Mouse (Mus musculus) common myeloid progenitor, adult 5-6 weeks (primary cell): ENCODE results near the gene Nfix. TPM values are rescaled to one million over a fixed set of nuclear protein-coding genes. Genes with fewer than 3 reads are reported as not detected.

ENCODE experiments used
- ATAC-seq: replicated peaks from 2 replicates; pipeline ENCODE4 v1.8.0; 2016; ENCODE audit warnings: low read depth, mild to moderate bottlenecking, moderate TSS enrichment, inconsistent platforms; ENCODE audit not compliant: poor library complexity, severe bottlenecking
- total RNA-seq: library from RNA; stranded (forward); fragments of 200-1000, 187-1606 nt; gene quantifications from 2 replicates; pipeline ENCODE4 v1.2.3, GENCODE M21; 2017

Nfix gene
- total RNA-seq, 1 experiment from 2014 or later: 15.5 TPM

DNA sequence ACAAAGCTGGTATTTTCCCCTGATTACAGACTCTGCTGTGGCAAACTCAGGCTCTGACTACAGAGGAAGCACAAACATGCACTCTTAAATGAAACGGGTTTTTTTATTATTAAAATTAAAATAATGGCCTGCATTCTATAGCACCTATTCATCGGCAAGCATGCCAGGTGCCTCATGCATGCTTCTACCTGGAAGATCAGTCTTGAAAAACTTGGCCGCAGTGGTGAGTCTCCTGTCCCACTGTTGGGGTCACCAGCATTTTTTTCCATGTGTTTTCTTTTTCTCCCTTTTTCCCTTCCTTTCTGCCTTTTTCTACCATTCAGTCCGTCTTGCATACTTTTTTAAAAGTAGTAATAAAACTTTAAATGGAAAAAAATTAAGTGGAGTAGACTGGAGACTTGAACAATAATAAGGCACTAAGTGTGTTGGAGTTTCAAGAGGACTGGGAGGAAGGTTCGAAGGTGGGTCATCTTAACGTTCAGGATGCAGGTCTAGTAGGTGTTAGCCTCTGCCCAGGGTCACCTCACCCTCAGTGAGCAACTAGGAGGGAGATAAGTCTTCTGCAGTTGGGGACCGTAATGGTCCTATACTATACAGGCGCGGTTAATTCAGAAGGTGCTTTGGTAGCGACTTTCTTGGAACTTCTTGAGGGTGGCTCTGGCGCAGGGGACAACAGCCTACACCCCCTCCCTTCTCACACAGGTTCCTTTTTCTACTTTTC, 16.8 kb downstream of the Nfix start:
- no peak for ATAC-seq

GRCm38 (mm10) chr8:84782680-84783079, 17.5 kb downstream of the Nfix start:
- no peak for ATAC-seq

DNA sequence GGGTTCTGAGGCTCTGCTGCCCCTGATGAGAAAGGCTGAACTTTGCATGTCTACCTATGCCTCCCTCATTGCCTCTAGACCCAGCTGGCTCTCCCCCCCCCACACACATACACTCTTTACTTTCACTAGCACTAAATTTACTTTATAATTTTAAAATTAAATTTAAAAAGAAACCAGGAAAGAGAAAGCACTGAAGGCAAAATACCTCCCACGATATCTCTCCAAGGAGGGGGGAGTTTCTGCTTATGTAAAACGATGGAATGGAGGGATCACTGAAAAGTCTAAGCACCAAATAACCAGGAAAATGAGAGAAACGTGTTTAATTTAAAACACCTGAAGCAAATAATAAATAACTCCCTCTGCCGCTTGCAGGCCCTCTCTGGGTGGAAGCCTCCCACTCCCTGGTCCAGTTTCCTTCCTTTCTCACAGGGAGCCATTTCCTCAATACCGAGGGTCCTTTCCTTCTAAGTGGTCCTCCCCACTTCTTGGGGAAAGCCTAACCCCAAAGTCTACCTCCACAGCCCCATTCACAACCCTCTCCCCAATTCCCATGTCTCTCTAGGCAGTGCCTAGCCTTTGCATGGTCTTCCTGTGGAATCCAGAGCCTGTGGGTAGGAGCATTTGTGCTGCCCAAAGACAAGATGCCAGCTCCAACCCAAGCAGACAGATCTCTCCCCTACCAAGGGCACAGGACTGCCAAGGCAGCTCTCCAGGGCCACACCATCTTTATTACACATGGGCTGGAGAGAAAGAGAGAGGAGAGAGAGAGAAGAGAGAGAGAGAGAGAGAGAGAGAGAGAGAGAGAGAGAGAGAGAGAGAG, 18.2 kb downstream of the Nfix start:
- ATAC-seq: no peak

DNA sequence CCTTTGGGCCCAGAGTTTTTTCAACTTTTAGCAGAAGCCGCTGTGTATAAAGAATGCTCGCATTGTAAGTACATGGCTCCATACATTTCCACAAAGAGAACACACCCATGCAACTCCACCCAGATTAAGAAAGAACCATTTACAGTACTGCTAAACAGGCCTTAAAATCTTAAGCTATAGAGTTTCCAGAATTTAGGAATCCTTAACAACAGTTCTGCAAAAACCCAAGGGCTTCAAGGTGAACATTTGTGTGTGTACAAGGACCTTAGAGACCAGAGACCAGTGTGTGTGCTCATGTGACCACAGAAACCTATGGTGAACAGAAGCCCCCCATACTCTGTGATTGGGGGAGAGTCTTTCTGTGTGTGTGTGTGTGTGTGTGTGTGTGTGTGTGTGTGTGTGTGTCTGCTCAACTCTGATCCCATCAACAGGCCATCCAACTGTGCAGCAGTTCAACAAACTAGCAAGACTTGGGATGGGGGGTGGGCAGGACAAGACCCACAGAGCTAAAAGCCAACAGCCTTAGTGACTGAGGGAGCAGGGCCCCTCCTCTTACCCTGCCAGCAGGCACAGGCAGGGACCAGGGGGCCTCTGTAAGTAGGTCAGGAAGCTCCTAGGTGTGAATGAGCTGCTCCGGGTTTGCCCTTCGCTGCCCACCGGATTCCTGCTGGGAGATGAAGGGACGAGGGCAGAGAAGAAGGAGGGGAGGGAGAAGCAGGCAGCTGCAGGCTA, 19.0 kb downstream of the Nfix start:
- ATAC-seq: no peak

- ATAC-seq: no peak
Measured at GRCm38 (mm10) chr8:84780225-84780555, 20.0 kb downstream of the Nfix start.

GRCm38 (mm10) chr8:84779519-84780224, 20.5 kb downstream of the Nfix start:
- no peak for ATAC-seq

GRCm38 (mm10) chr8:84778638-84779380, 21.3 kb downstream of the Nfix start:
- no peak for ATAC-seq

DNA sequence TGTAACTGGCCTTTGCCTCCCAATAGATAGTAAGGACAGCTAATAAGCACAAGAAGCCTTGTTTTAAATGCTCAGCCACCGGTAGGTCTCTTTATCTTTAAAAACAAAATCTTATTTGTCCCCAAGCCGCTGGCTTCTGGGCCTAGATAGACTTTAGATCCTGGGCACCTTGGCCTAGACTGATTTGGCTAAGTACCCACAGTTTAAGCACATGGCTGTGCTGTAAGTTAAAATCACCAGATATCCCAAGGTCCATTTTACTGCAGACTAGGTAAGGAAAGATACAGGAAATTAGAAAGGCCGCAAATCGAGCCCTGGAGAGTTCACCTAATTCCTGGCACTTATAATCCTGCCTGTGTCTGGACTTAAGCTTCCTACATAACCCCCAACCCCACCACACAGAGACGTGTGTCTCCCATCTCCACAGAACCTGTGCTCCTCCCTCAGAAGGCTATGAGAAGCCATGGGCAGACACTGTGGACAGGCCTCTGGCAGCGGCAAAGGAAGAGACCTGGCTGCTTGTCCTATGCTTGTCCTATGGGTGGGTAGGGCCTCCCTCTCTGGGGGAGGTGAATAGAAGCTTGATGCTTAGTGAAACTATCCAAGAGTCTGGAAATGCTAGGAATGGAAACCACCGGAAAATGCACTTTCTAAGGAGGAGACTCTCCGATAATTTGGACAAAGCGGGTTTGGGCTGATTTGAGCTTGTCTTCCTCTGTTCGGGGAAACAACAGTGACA, 22.1 kb downstream of the Nfix start:
- no peak for ATAC-seq

DNA sequence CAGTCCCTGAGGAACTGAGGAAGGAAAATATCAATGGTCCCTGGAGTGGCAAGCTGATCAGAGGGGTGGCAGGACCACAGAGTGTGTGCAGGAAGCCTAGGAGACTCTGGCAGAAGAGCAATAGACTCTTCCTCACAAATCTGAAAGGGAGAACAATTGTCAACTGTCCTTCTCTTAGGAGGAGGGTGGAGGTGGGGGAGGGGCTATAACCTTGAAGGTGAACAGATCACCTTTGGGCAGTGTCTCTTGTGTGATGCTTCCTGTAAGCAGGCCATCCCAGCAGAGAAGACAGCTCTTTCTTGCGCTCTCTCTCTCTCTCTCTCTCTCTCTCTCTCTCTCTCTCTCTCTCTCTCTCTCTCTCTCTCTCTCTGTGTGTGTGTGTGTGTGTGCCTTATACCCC, 23.6 kb downstream of the Nfix start:
- ATAC-seq: no peak

GRCm38 (mm10) chr8:84775621-84776113, 24.5 kb downstream of the Nfix start:
- ATAC-seq: 0 out of 2 replicates have a peak, but pooled peaks have one; percentile 16

DNA sequence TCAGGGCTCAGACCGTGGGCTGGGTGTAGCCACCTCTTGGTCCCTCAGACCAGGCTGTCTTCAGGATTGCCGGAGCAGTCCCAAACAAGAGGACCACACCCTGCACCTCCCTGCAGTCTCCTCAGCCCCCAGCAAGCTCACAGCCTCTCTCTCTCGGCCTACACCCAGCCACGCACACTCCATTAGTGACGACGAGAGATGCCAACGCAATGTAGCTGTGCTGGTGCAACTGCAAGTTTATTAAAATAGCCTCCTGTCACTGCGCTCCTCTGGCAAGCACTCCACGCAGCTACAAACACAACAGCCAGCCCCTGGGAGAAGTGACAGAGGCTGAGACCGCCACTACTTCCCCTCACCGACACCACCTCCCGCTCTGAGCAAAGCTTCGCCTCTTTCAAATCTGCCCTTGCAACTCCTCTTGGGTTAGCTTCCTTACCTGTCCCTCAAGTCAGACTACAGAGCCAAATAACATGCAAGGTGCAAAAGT, 25.0 kb downstream of the Nfix start:
- ATAC-seq: peak; percentile 37

GRCm38 (mm10) chr8:84774473-84774911, 25.7 kb downstream of the Nfix start:
- no peak for ATAC-seq

DNA sequence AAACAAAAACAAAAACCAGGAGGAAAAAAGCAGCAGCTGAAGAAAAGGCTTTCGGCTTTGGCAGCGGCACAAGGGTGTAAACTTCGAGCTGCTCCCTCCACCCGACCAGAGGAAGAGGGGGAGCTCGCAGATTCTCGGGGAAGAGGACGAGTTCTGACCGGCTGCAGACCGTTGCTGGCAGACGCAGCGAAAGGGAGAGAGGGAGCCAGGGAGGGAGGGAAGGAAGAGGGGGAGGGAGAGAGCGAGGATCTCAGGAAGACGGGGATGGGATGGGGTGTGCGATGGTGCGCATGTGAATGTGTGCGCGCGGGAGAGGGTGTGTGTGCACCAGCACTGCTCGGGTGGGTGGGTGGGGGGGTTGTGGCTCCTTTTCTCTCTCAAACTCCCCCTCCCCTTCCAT, 26.3 kb downstream of the Nfix start:
- no peak for ATAC-seq

- ATAC-seq: no peak
Measured at GRCm38 (mm10) chr8:84773304-84773703, 26.8 kb downstream of the Nfix start.

DNA sequence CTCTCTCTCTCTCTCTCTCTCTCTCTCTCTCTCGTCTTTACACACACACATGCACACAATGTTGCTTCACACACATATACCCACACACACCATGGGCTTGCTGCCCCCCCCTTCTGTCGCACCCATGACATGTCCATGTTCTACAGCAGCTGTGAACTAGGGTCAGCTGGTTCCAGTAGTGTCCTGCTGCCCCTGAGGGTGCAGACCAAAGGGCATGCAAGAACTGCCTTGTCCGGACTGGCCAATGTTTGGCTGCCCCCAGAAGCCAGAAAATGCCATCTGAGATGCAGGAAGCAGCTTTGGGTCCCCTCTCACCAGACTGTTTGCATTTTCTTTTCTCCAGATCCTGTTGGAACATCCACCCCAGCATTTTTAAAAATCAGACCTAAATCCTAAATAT, 27.5 kb downstream of the Nfix start:
- ATAC-seq: no peak

DNA sequence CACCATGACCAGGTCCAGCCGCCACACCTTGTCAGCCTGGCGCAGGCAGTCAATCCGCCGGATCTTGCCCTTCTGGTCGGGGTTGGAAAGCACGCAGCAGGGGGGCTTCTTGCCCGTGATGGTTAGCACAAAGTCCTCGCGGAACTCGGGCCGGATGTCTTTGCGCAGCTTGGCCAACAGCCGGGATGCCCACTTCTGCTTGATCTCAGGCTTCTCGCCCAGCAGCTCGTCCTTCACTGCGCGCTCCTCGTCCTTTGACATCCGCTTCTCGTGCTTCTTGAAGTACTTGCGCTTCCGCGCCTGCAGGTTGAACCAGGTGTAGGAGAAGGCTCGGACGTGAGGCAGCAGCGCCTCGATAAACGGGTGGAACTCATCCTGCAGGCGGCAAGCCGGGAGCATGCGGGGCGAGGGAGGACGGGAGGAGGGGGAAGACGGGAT, 28.2 kb downstream of the Nfix start:
- peak; percentile 30 for ATAC-seq

DNA sequence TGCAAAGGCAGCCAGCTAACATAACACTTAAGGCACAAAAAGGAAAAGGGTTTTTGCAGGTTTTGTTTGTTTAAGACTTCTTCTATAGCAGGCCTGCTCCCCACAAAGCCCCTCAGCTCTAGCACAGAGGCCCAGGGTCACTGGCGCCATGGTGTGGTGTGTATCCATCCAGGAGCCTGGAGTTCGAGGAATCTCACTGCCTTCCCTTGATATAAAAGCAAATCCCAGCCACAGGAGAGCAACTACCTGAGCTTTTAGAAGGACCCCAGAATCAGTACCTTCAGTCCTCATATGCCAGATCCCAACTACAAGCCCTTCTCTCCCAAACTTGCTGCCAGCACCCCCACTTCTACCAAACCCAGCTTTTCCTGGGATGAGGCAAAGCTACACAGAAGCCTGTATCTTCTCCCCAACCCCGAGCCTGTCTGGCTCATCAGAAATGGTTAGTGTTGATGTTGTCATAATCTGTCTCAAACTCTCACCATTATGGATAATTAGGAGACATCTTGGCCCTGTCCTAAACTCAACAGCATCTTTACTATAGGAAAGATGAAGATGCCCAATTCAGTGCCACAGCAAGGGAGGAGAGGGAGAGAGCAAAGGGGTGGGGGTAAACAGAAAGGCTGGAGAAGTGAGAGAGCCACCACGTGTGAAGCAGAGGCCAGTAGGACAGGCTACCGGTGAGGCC, 29.0 kb downstream of the Nfix start:
- ATAC-seq: no peak
